Mouse (Mus musculus): ENCODE results near the gene Padi1. TPM values are rescaled to one million over a fixed set of nuclear protein-coding genes. Genes with fewer than 3 reads are reported as not detected.

Gene Padi1
- polyA plus RNA-seq, 1 experiment: 0.01 TPM

GRCm38 (mm10) chr4:140871376-140871775 lies 25.8 kb upstream of the Padi1 start:
- no peak overlapping the region for H3ac ChIP-seq (ENCODE audit: control insufficient read depth, insufficient read length, low read depth)
- no peaks in the 10 kb centered on the region for H3K36me3 ChIP-seq (ENCODE audit: control insufficient read depth, insufficient read depth)
- TF ChIP-seq CTCF (IDR thresholded peaks at IDR 0.05; ENCODE audit: control insufficient read depth, insufficient read depth, insufficient read length) (no peak), CEBPB (IDR thresholded peaks at IDR 0.05; ENCODE audit: low read depth) (no peak), FOSL1 (IDR thresholded peaks at IDR 0.05; ENCODE audit: insufficient read depth, low read length, poor library complexity, severe bottlenecking) (no peak), MYOG (IDR thresholded peaks at IDR 0.05; ENCODE audit: control insufficient read depth, extremely low read depth, insufficient read length) (no peak), MYOD1 (IDR thresholded peaks at IDR 0.05; ENCODE audit: control insufficient read depth, insufficient read length, low read depth) (no peak), MAX (IDR thresholded peaks at IDR 0.05) (no peak), USF1 (IDR thresholded peaks at IDR 0.05; ENCODE audit: low read depth) (no peak)
- H3K79me3 ChIP-seq (ENCODE audit: low read depth): no peaks in the 10 kb centered on the region
- H3K4me3 ChIP-seq (ENCODE audit: insufficient read depth, poor library complexity, severe bottlenecking): no peak overlapping the region
- no peaks in the 10 kb centered on the region for H3K79me2 ChIP-seq (ENCODE audit: control insufficient read depth, insufficient read depth)
- peaks cover 3% of the 10 kb centered on the region for H3K27me3 ChIP-seq (ENCODE audit: control insufficient read depth, insufficient read depth, insufficient read length)

- no peak overlapping the region for H3ac ChIP-seq (ENCODE audit: control insufficient read depth, insufficient read length, low read depth)
- no peaks in the 10 kb centered on the region for H3K79me2 ChIP-seq (ENCODE audit: control insufficient read depth, insufficient read depth)
- no peaks in the 10 kb centered on the region for H3K36me3 ChIP-seq (ENCODE audit: control insufficient read depth, insufficient read depth)
- H3K79me3 ChIP-seq (ENCODE audit: low read depth): no peaks in the 10 kb centered on the region
- no peak for TF ChIP-seq FOSL1 (IDR thresholded peaks at IDR 0.05; ENCODE audit: insufficient read depth, low read length, poor library complexity, severe bottlenecking)
- no peak for TF ChIP-seq USF1 (IDR thresholded peaks at IDR 0.05; ENCODE audit: low read depth)
- TF ChIP-seq CEBPB (IDR thresholded peaks at IDR 0.05; ENCODE audit: low read depth): no peak
- no peak for TF ChIP-seq MYOG (IDR thresholded peaks at IDR 0.05; ENCODE audit: control insufficient read depth, extremely low read depth, insufficient read length)
- no peak for TF ChIP-seq MYOD1 (IDR thresholded peaks at IDR 0.05; ENCODE audit: control insufficient read depth, insufficient read length, low read depth)
- no peak for TF ChIP-seq CTCF (IDR thresholded peaks at IDR 0.05; ENCODE audit: control insufficient read depth, insufficient read depth, insufficient read length)
- TF ChIP-seq MAX (IDR thresholded peaks at IDR 0.05): no peak
- H3K27me3 ChIP-seq (ENCODE audit: control insufficient read depth, insufficient read depth, insufficient read length): peaks cover 3% of the 10 kb centered on the region
- H3K4me3 ChIP-seq (ENCODE audit: insufficient read depth, poor library complexity, severe bottlenecking): no peak overlapping the region
Observed at GRCm38 (mm10) chr4:140870876-140871275, 25.3 kb upstream of the Padi1 start.

GRCm38 (mm10) chr4:140869945-140870344 lies 24.4 kb upstream of the Padi1 start:
- Histone ChIP-seq H3ac (ENCODE audit: control insufficient read depth, insufficient read length, low read depth) (no peak overlapping the region), H3K4me3 (ENCODE audit: insufficient read depth, poor library complexity, severe bottlenecking) (no peak overlapping the region), H3K79me2 (ENCODE audit: control insufficient read depth, insufficient read depth) (no peaks in the 10 kb centered on the region), H3K79me3 (ENCODE audit: low read depth) (no peaks in the 10 kb centered on the region), H3K36me3 (ENCODE audit: control insufficient read depth, insufficient read depth) (no peaks in the 10 kb centered on the region), H3K27me3 (ENCODE audit: control insufficient read depth, insufficient read depth, insufficient read length) (peaks cover 3% of the 10 kb centered on the region)
- TF ChIP-seq MYOG (IDR thresholded peaks at IDR 0.05; ENCODE audit: control insufficient read depth, extremely low read depth, insufficient read length): no peak
- TF ChIP-seq USF1 (IDR thresholded peaks at IDR 0.05; ENCODE audit: low read depth): no peak
- TF ChIP-seq MAX (IDR thresholded peaks at IDR 0.05): no peak
- no peak for TF ChIP-seq CEBPB (IDR thresholded peaks at IDR 0.05; ENCODE audit: low read depth)

- no peak overlapping the region for H3K4me3 ChIP-seq (ENCODE audit: insufficient read depth, poor library complexity, severe bottlenecking)
Observed at GRCm38 (mm10) chr4:140868484-140869190, 23.1 kb upstream of the Padi1 start.

GRCm38 (mm10) chr4:140862036-140862650 lies 16.6 kb upstream of the Padi1 start:
- H3K27me3 ChIP-seq (ENCODE audit: control insufficient read depth, insufficient read depth, insufficient read length): no peaks in the 10 kb centered on the region
- TF ChIP-seq CTCF (IDR thresholded peaks at IDR 0.05; ENCODE audit: control insufficient read depth, insufficient read depth, insufficient read length): no peak
- no peak for TF ChIP-seq CEBPB (IDR thresholded peaks at IDR 0.05; ENCODE audit: low read depth)
- no peak for TF ChIP-seq MAX (IDR thresholded peaks at IDR 0.05)
- TF ChIP-seq USF1 (IDR thresholded peaks at IDR 0.05; ENCODE audit: low read depth): no peak
- TF ChIP-seq FOSL1 (IDR thresholded peaks at IDR 0.05; ENCODE audit: insufficient read depth, low read length, poor library complexity, severe bottlenecking): no peak
- TF ChIP-seq MYOG (IDR thresholded peaks at IDR 0.05; ENCODE audit: control insufficient read depth, extremely low read depth, insufficient read length): no peak
- TF ChIP-seq MYOD1 (IDR thresholded peaks at IDR 0.05; ENCODE audit: control insufficient read depth, insufficient read length, low read depth): no peak
- no peak overlapping the region for H3ac ChIP-seq (ENCODE audit: control insufficient read depth, insufficient read length, low read depth)
- H3K36me3 ChIP-seq (ENCODE audit: control insufficient read depth, insufficient read depth): no peaks in the 10 kb centered on the region
- no peaks in the 10 kb centered on the region for H3K79me2 ChIP-seq (ENCODE audit: control insufficient read depth, insufficient read depth)
- no peak overlapping the region for H3K4me3 ChIP-seq (ENCODE audit: insufficient read depth, poor library complexity, severe bottlenecking)
- no peaks in the 10 kb centered on the region for H3K79me3 ChIP-seq (ENCODE audit: low read depth)

More at GRCm38 (mm10) chr4:140868484-140869190, 23.1 kb upstream of the Padi1 start:
- Histone ChIP-seq H3ac (ENCODE audit: control insufficient read depth, insufficient read length, low read depth) (no peak overlapping the region), H3K79me3 (ENCODE audit: low read depth) (no peaks in the 10 kb centered on the region), H3K27me3 (ENCODE audit: control insufficient read depth, insufficient read depth, insufficient read length) (peaks cover 3% of the 10 kb centered on the region), H3K79me2 (ENCODE audit: control insufficient read depth, insufficient read depth) (no peaks in the 10 kb centered on the region), H3K36me3 (ENCODE audit: control insufficient read depth, insufficient read depth) (no peaks in the 10 kb centered on the region)
- no peak for TF ChIP-seq MAX (IDR thresholded peaks at IDR 0.05)
- no peak for TF ChIP-seq MYOD1 (IDR thresholded peaks at IDR 0.05; ENCODE audit: control insufficient read depth, insufficient read length, low read depth)
- no peak for TF ChIP-seq FOSL1 (IDR thresholded peaks at IDR 0.05; ENCODE audit: insufficient read depth, low read length, poor library complexity, severe bottlenecking)
- TF ChIP-seq MYOG (IDR thresholded peaks at IDR 0.05; ENCODE audit: control insufficient read depth, extremely low read depth, insufficient read length): no peak
- no peak for TF ChIP-seq CEBPB (IDR thresholded peaks at IDR 0.05; ENCODE audit: low read depth)
- TF ChIP-seq USF1 (IDR thresholded peaks at IDR 0.05; ENCODE audit: low read depth): no peak
- no peak for TF ChIP-seq CTCF (IDR thresholded peaks at IDR 0.05; ENCODE audit: control insufficient read depth, insufficient read depth, insufficient read length)

All from C2C12 (cell line).